In the genomic region with DNA sequence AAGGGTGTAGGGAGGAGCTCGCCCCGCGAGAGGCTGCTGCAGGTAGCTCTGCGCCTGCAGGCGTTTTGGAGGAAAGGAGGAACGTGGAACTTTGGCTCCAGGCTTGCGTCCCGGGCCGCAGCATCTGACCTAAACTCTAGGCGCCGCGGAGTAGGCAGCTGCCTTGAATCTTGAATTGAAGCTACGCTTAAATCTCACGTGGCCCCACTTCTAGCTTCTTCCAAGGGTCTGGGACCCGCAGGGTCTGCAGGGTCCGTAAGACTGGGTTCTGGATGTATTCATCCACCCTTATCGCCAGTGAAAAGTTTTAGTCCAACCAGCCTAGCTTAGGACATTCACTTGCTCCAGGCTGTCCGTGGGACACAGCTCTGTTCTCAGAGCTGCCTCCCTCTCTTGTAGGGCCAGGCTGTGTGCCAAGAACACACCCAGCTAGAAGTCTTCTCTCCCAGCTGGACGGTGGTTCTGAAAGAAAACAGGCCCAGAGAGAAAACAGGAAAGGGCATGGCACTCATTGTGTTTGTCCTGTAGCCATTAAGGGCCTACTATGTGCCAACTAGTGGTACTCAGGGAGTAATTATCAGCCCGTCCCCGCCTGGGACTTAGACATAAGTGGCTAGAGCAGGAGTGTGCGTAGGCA, we compare ENCODE assay signal across 8 mouse cellular contexts. TPM values are rescaled to one million over a fixed set of nuclear protein-coding genes. Genes with fewer than 3 reads are reported as not detected.
A peak's percentile ranks its signal among the peaks of the same experiment; 100 is the strongest.
DNase-seq lines count a peak whose midpoint lies in the region; ATAC-seq and TF ChIP-seq lines count a peak whose summit lies in the region.

No protein-coding gene starts in this region.

- no peaks in the 10 kb centered on the region for H3K9me3 ChIP-seq in embryonic facial prominence, embryonic 10.5 days
- H3K9me3 ChIP-seq in lung, embryonic 15.5 days, result no peaks in the 10 kb centered on the region
- no peaks in the 10 kb centered on the region for H3K9me3 ChIP-seq in stomach, embryonic 14.5 days (ENCODE audit: control insufficient read depth, low read depth, low read length)

- intact Hi-C loops in left cerebral cortex, adult 2 months (cut with DNase I), result no loop called here
- intact Hi-C loops in heart, adult 2 months (cut with DNase I), result loop anchor here (1.0 kb wide), 1 partner anchor 17 kb away; the partner anchor contains the start of gene Slc9a3r2

- no peaks in the 10 kb centered on the region for H3K27me3 ChIP-seq in embryonic facial prominence, embryonic 10.5 days (replicated peaks; ENCODE audit: low read depth, poor library complexity, severe bottlenecking)
- no peaks in the 10 kb centered on the region for H3K27me3 ChIP-seq in heart, adult 2 months (ENCODE audit: control insufficient read depth, insufficient read depth, low read length)
- no peaks in the 10 kb centered on the region for H3K27me3 ChIP-seq in lung, embryonic 15.5 days
- H3K27me3 ChIP-seq in stomach, embryonic 14.5 days (ENCODE audit: control insufficient read depth, insufficient read depth, low read length), result no peaks in the 10 kb centered on the region

- H3K4me3 ChIP-seq in left cerebral cortex, adult 2 months, result peak overlapping the region; percentile 90
- peak overlapping the region; percentile 84 for H3K4me3 ChIP-seq in embryonic facial prominence, embryonic 10.5 days
- peak overlapping the region; percentile 73 for H3K4me3 ChIP-seq in heart, adult 2 months
- peak overlapping the region; percentile 64 for H3K4me3 ChIP-seq in lung, embryonic 15.5 days
- peak overlapping the region; percentile 67 for H3K4me3 ChIP-seq in stomach, embryonic 14.5 days (ENCODE audit: low read depth, low read length)

- WGBS in embryonic facial prominence, embryonic 10.5 days, result 14% methylated on average over 22 of the region's 22 CpGs
- 4% methylated on average over 22 of the region's 22 CpGs for WGBS in heart, adult 2 months
- 7% methylated on average over 22 of the region's 22 CpGs for WGBS in lung, embryonic 15.5 days
- WGBS in stomach, embryonic 14.5 days, result 8% methylated on average over 22 of the region's 22 CpGs

- no peak for TF ChIP-seq CTCF in left cerebral cortex, adult 2 months (IDR thresholded peaks at IDR 0.05)
- no peak for TF ChIP-seq CTCF in heart, adult 2 months (IDR thresholded peaks at IDR 0.05)

- peak; percentile 83 for TF ChIP-seq POLR2A in heart, adult 2 months (IDR thresholded peaks at IDR 0.05; ENCODE audit: insufficient read depth, low read depth, low read length)

- peaks cover 30% of the 10 kb centered on the region for H3K36me3 ChIP-seq in embryonic facial prominence, embryonic 10.5 days (replicated peaks)
- no peaks in the 10 kb centered on the region for H3K36me3 ChIP-seq in heart, adult 2 months (ENCODE audit: control insufficient read depth, insufficient read depth, low read length)
- H3K36me3 ChIP-seq in lung, embryonic 15.5 days, result peaks cover 16% of the 10 kb centered on the region
- H3K36me3 ChIP-seq in stomach, embryonic 14.5 days (ENCODE audit: control insufficient read depth, insufficient read depth, low read length), result peaks cover 15% of the 10 kb centered on the region

- H3K4me1 ChIP-seq in embryonic facial prominence, embryonic 10.5 days, result peaks cover 33% of the 10 kb centered on the region
- H3K4me1 ChIP-seq in heart, adult 2 months (ENCODE audit: control insufficient read depth, insufficient read depth, low read length), result peaks cover 26% of the 10 kb centered on the region
- peaks cover 28% of the 10 kb centered on the region for H3K4me1 ChIP-seq in lung, embryonic 15.5 days
- H3K4me1 ChIP-seq in stomach, embryonic 14.5 days (ENCODE audit: control insufficient read depth, insufficient read depth, low read length), result peaks cover 9% of the 10 kb centered on the region; the same call in 1 of the 2 replicates

- peak; percentile 58 for ATAC-seq in lung, embryonic 15.5 days (ENCODE audit: borderline replicate concordance, extremely low read depth, low FRiP score, low TSS enrichment)
- peak; percentile 53; the same call in 1 of the 2 replicates for ATAC-seq in stomach, embryonic 14.5 days (ENCODE audit: insufficient number of reproducible peaks, insufficient read depth, low FRiP score, low read depth)

- peak; percentile 87 for TF ChIP-seq EP300 in heart, adult 2 months (IDR thresholded peaks at IDR 0.05; ENCODE audit: insufficient read depth, low read depth, low read length)

- H3K9ac ChIP-seq in heart, adult 2 months (ENCODE audit: low read depth, low read length), result peak overlapping the region; percentile 81
- peak overlapping the region; percentile 59 for H3K9ac ChIP-seq in lung, embryonic 15.5 days
- peak overlapping the region; percentile 67 for H3K9ac ChIP-seq in stomach, embryonic 14.5 days (replicated peaks; ENCODE audit: low read depth, low read length)

- no peaks in the 10 kb centered on the region for H3K79me2 ChIP-seq in heart, adult 2 months (replicated peaks; ENCODE audit: control insufficient read depth, insufficient read depth, low read length)

- H3K27ac ChIP-seq in left cerebral cortex, adult 2 months, result peak overlapping the region; percentile 83
- peak overlapping the region; percentile 91 for H3K27ac ChIP-seq in embryonic facial prominence, embryonic 10.5 days (replicated peaks)
- peak overlapping the region; percentile 98 for H3K27ac ChIP-seq in heart, adult 2 months
- peak overlapping the region; percentile 96 for H3K27ac ChIP-seq in lung, embryonic 15.5 days
- H3K27ac ChIP-seq in stomach, embryonic 14.5 days (ENCODE audit: low read length), result peak overlapping the region; percentile 92

- DNase-seq in left cerebral cortex, adult 2 months (ENCODE audit: extremely low spot score in 1 of 2, low spot score in 2 of 2), result no peak
- DNase-seq in left cerebral cortex, adult 11 months (ENCODE audit: low spot score), result no peak
- no peak for DNase-seq in embryonic facial prominence, embryonic 10.5 days (ENCODE audit: low spot score)
- DNase-seq in heart, adult 2 months, result peak; percentile 80 to 85
- peak; percentile 71 for DNase-seq in kidney, adult 18-20 months
- DNase-seq in left cerebral cortex, adult 9 months (ENCODE audit: low spot score in 2 of 2), result no peak

- H3K4me2 ChIP-seq in lung, embryonic 15.5 days, result peak overlapping the region; percentile 84
- H3K4me2 ChIP-seq in stomach, embryonic 14.5 days (replicated peaks; ENCODE audit: low read depth, low read length), result peak overlapping the region; percentile 73

RNA-seq across cellular contexts. Expression of gene Nthl1, which starts 0.5 kb away (rescaled TPM):
- 1 to 10 TPM; 5.5 to 5.7 TPM for total RNA-seq in left cerebral cortex, adult 2 months (2021)
- polyA plus RNA-seq in embryonic facial prominence, embryonic 10.5 days (2016; fragmentation: Nextera tagmentation; extraction: Ambion mirVana), result 22.4 and 27.3 TPM in 2 replicates
- total RNA-seq in heart, adult 2 months (2021), result 1 to 10 TPM; 2.9 to 3.4 TPM
- 4.4 and 7.0 TPM in 2 replicates for polyA plus RNA-seq in heart, adult 2 months (2012; rRNA removed)
- polyA plus RNA-seq in lung, embryonic 15.5 days (2015; fragmentation: Nextera tagmentation; extraction: Ambion mirVana), result 17.2 and 19.6 TPM in 2 replicates
- polyA plus RNA-seq in stomach, embryonic 14.5 days (2014; fragmentation: Nextera tagmentation; extraction: Ambion mirVana), result 18.1 and 19.6 TPM in 2 replicates

RNA-seq across cellular contexts. Expression of gene Tsc2, which starts 0.5 kb away (rescaled TPM):
- 100 to 1,000 TPM; 140 to 159 TPM for total RNA-seq in left cerebral cortex, adult 2 months (2021)
- 70.2 and 70.4 TPM in 2 replicates for polyA plus RNA-seq in embryonic facial prominence, embryonic 10.5 days (2016; fragmentation: Nextera tagmentation; extraction: Ambion mirVana)
- 100 to 1,000 TPM; 104 to 110 TPM for total RNA-seq in heart, adult 2 months (2021)
- 178 and 194 TPM in 2 replicates for polyA plus RNA-seq in heart, adult 2 months (2012; rRNA removed)
- 48.2 and 53.5 TPM in 2 replicates for polyA plus RNA-seq in lung, embryonic 15.5 days (2015; fragmentation: Nextera tagmentation; extraction: Ambion mirVana)
- 57.1 and 57.7 TPM in 2 replicates for polyA plus RNA-seq in stomach, embryonic 14.5 days (2014; fragmentation: Nextera tagmentation; extraction: Ambion mirVana)

RNA-seq across cellular contexts. Expression of gene Slc9a3r2, which starts 17.2 kb away (rescaled TPM):
- total RNA-seq in left cerebral cortex, adult 2 months (2021), result 10 to 100 TPM; 50.2 to 51.0 TPM
- 31.7 and 37.3 TPM in 2 replicates for polyA plus RNA-seq in embryonic facial prominence, embryonic 10.5 days (2016; fragmentation: Nextera tagmentation; extraction: Ambion mirVana)
- 100 to 1,000 TPM in 1 of 2 experiments, 10 to 100 TPM in 1; 100.0 to 110 TPM for total RNA-seq in heart, adult 2 months (2021)
- polyA plus RNA-seq in heart, adult 2 months (2012; rRNA removed), result 125 and 147 TPM in 2 replicates
- polyA plus RNA-seq in lung, embryonic 15.5 days (2015; fragmentation: Nextera tagmentation; extraction: Ambion mirVana), result 87.3 and 92.4 TPM in 2 replicates
- polyA plus RNA-seq in stomach, embryonic 14.5 days (2014; fragmentation: Nextera tagmentation; extraction: Ambion mirVana), result 44.9 and 47.7 TPM in 2 replicates

RNA-seq across cellular contexts. Expression of gene Npw, which starts 25.3 kb away (rescaled TPM):
- 1 to 10 TPM in 1 of 2 experiments, under 1 TPM in 1; 0.58 to 1.4 TPM for total RNA-seq in left cerebral cortex, adult 2 months (2021)
- not detected in 2 replicates for polyA plus RNA-seq in embryonic facial prominence, embryonic 10.5 days (2016; fragmentation: Nextera tagmentation; extraction: Ambion mirVana)
- not detected for total RNA-seq in heart, adult 2 months (2021)
- not detected in 2 replicates for polyA plus RNA-seq in heart, adult 2 months (2012; rRNA removed)
- polyA plus RNA-seq in lung, embryonic 15.5 days (2015; fragmentation: Nextera tagmentation; extraction: Ambion mirVana), result 2.1 and 2.3 TPM in 2 replicates
- polyA plus RNA-seq in stomach, embryonic 14.5 days (2014; fragmentation: Nextera tagmentation; extraction: Ambion mirVana), result 0.42 and 0.90 TPM in 2 replicates

RNA-seq across cellular contexts. Expression of gene Zfp598, which starts 36.6 kb away (rescaled TPM):
- 10 to 100 TPM; 41.6 to 49.0 TPM for total RNA-seq in left cerebral cortex, adult 2 months (2021)
- 29.0 and 30.4 TPM in 2 replicates for polyA plus RNA-seq in embryonic facial prominence, embryonic 10.5 days (2016; fragmentation: Nextera tagmentation; extraction: Ambion mirVana)
- total RNA-seq in heart, adult 2 months (2021), result 10 to 100 TPM; 17.4 to 17.5 TPM
- 28.1 and 29.9 TPM in 2 replicates for polyA plus RNA-seq in heart, adult 2 months (2012; rRNA removed)
- polyA plus RNA-seq in lung, embryonic 15.5 days (2015; fragmentation: Nextera tagmentation; extraction: Ambion mirVana), result 21.2 and 22.2 TPM in 2 replicates
- 24.8 and 26.5 TPM in 2 replicates for polyA plus RNA-seq in stomach, embryonic 14.5 days (2014; fragmentation: Nextera tagmentation; extraction: Ambion mirVana)

Comparison
In these comparisons a context has a peak if more than half of its experiments do, and no peak if none do; other contexts are left out.
1. DNase-seq: peak in heart, adult 2 months (2 of 2) and kidney, adult 18-20 months (single experiment); none in left cerebral cortex, adult 2 months (0 of 2), left cerebral cortex, adult 11 months (single experiment), embryonic facial prominence, embryonic 10.5 days (single experiment) and left cerebral cortex, adult 9 months (0 of 2).
2. Peak in every context shown above with its lines, with median percentiles within 50 percentile points of each other: H3K27ac ChIP-seq, H3K4me3 ChIP-seq and H3K9ac ChIP-seq.